Mouse (Mus musculus) cerebellum, adult (tissue): Measurements from ENCODE around the gene Tuba1c.
"Not testable (repeated sequence)": the region's sequence is repeated elsewhere in the genome, so short reads cannot be mapped to it uniquely, and the experiment has no call there.

Source experiments
- ATAC-seq: cut with Nextera tagmentation; 2 replicates; pipeline ENCODE4 v1.9.2; 2017; ENCODE audit warnings: mild to moderate bottlenecking, moderate library complexity, mixed read lengths; ENCODE audit not compliant: insufficient number of reproducible peaks, low FRiP score, low TSS enrichment

The Tuba1c gene

DNA sequence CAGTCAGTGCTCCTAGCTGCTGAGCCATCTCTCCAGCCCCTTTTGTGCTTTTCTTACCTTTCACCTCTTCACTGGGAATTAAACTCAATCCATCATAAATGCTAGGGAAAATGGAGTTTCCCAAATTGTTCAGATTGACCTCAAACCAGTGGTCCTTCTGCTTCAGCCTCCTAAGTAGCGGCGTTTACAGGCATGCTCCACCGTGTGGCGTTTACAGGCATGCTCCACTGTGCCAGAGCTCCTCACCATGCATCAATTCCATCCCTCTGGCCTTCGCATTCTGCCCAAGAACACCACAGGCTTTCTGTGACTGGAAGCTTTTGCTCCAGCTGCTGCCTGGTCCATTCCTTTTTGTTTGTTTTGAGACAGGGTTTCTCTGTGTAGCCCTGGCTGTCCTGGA is 2.6 kb upstream of the Tuba1c start:
- no peak for ATAC-seq

DNA sequence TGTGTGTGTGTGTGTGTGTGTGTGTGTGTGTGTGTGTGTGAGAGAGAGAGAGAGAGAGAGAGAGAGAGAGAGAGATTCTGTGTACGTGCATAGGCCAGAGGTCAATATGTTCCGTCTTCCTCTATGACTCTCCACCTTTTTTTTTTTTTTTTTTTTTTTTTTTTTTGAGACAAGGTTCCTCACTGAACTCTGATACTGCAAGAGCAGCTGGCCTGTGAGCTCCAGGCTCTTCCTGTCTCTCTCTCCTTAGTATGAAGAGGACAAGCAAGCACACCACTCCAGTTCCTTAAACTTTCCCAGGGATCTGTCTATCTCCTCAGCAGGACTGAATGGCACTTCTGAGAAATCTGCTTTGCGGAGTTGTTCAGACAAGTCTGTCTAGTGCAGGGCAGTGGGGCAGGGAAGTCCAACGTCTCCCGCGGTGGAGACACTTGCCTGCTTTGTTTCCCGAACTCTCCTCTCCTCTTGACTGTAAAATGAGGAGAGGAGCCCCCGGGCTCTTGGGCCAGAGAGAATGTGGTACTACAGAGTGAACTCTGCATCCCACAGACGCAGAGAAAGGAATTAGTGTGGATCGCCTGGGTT is 725 bp upstream of the Tuba1c start:
- ATAC-seq, result no peak

DNA sequence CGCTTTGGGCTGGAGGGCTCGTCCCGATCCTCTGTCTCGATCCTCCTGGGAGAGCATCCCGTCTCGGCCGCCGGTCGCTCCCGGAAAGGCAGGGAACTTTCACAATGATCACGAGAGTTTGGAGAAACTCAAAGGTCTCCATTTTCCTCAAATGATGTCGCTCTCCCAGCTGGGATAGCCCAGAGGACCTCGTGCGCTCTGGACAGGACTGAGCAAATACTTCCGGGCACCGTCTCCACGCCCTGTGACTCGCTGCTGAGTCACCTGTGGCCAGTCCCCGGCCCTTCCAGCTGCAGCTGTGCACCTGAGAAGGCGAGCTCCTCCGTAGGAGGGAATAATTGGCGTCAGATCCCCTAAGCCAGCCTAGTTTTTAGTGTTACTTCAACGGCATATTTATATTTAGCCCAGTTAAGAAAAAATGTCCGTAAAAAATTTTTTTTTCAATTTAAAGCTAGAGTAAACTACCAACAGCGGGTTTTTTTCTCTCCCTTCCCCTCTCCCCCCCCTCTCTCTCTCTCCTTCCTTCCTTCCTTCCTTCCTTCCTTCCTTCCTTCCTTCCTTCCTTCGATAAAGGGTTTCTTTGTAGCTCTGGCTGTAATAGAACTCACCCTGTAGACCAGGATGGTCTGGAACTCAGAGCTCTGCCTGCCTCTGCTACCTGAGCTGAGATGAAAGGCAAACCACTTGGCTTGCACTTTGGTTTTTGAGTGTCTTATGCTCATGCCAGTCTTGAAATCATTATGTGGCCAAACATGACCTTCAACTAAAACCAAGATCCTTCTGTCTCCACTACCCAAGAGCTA is 1.1 kb downstream of the Tuba1c start:
- no peak for ATAC-seq

DNA sequence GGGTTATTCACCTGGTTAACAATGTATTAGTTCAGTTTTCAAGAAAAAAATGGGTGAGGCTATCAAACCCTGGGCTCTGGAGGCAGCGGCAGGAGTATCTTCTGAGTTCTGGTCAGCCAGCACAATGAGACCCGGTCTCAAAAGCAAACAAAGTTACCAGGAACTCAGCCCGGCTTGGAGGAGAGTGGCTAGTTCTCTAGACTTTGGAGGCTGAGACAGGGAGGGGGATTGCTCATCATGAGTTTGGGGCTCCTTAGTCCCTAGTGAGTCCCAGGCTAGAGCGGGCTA is 1.6 kb downstream of the Tuba1c start:
- no peak for ATAC-seq

DNA sequence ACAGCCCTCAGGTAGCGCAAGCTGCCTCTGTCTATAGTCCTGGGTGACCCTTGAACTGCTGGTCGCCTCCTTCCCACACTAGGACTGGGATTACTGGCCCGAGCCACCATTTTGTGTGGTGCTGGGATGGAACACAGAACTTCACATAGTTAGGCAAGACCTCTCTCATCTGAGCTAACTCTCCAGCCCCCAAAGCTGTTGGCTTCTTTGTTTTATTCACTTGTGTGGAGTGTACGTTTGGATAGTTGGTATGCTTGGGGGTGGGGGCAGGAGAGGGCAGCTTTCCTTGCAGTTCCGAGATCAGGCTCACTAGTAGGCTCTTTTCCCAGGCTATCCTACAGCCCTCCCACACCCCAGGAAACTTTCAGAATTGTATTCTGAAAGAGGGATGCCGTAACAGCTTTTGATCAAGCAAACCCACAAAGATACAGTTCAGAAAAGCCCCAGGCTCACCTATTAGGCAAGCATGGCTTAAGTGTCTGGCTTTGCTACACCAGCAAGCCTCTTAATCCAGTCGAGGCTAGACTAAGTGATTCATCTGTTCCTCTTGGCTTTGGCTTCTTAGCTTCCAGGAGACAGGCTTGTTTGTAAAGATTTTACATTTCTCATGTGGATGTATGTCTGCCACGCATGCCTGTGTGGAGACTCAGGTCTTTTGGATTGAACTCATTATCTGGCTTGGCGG is 2.5 kb downstream of the Tuba1c start:
- ATAC-seq, result no peak

DNA sequence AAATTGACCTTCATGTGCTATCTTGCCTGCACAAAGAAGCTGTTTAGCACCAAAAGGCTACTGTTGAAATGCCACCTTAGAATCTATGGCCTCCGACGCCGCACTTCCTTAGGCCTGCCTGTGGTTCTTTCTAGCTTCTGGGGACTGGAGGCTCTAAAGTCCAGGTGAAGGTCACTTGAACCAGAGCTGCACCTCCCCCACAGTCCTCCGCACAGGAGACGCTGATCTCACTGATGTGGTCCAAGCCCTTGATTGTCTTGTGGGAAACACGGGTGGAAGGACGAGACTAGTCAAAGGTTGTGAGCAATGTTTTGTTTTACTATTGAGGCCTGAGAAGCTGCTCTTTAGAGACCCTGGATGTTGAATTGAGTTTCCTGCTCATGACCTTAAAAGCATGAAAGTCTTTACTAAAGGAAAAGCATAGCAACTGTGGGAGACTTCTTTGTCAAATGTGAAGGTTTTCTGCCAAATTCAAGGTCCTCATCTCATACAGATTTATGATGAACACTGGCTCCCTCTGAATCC is 3.1 kb downstream of the Tuba1c start:
- no peak for ATAC-seq

DNA sequence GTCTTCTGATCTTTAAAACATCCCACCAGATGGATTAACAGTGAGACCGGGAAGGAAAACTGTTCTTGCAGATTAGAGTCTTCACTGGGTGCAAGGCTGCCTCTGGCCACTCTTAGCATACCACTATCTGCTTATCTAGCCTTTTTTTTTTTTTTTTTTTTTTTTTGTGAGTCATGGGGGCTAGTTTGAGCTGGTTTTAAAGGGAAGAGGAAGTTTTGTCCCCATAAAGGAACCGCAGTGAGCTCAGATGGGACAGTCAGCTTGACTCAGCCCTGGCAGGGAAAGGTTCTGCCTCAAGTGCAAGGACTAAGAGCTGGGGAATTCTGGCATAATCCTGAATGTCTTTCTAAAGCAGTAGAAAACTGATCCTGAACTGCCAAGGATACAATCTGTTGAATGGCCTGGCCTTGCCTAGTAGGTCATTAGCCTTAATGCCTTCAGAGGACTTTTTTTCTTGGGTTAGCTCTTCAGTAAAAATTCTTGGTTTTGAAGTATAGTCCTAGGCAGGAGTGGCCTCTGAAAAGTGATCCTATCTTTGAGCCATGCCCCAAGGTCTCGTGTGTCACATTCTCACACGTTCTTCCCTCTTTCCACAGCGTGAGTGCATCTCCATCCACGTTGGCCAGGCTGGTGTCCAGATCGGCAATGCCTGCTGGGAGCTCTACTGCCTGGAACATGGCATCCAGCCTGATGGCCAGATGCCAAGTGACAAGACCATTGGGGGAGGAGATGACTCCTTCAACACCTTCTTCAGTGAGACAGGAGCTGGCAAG is 4.0 kb downstream of the Tuba1c start:
- no peak for ATAC-seq

DNA sequence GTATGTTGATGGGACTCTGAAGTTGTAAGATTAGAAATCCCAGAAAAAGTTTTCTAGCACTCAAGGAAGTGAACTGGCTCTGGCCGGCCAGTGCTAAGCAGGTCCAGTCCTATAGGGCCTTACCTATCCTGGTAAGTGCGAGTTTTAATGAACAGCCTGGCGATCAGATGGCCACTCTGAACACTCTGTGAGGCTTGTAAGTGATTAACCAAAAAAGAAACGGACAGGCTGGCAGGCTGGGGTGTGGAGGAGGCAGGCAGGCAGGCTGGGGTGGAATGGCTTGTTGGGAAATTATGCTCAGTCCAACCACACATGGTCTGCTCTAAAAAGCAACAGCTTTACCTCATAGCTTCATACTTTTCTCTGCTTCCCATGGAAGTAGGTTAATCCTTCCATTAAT is 5.7 kb downstream of the Tuba1c start:
- no peak for ATAC-seq

DNA sequence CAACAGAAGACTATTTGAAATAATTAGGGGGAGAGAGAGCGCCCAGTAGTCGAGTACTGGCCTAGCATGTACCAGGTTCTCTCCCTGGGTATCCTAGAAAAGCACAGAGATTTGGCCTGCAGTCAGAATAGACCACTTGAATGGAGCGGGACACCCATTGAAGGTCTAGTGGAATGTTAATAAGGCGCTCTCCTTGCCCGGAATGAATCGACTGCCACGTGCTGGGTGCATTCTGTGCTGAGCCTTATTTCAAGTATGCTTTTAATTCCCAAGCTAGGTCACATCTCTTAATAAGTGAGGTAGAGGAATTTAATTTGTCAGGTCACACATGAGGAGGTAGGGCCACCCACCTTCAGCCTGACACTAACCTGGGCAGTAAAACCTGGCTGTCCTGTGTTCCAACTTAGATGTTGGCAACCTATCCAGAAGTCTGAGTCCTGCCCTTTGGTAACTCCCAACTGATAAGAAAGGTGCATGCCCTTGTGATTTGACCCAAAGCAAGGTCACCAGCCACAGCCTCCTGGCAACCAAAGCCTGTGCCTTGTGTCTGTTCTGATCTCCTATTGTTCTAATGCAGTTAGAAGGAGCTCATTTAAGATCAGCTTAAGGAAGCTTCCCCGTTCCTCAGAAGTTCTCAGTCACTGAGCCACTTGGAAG is 6.7 kb downstream of the Tuba1c start:
- ATAC-seq, result no peak

DNA sequence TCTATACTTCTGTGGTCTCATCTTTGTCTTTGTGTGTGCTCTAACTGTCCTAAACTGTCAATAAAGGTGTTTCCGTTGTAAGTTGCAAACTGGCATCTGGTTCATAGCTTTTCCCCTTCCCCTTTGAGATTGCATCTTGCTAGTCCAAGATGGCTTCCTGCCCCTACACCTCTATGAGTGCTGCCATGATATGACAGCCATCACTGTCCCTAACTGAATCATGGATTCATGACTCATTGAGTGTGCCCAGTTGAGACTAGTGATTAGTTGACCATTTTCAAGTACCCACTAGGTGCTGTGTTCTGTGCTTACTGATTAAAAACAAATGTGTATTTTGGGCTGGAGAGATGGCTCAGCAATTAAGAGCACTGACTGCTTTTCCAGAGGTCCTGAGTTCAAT is 8.3 kb downstream of the Tuba1c start:
- ATAC-seq, result no peak

DNA sequence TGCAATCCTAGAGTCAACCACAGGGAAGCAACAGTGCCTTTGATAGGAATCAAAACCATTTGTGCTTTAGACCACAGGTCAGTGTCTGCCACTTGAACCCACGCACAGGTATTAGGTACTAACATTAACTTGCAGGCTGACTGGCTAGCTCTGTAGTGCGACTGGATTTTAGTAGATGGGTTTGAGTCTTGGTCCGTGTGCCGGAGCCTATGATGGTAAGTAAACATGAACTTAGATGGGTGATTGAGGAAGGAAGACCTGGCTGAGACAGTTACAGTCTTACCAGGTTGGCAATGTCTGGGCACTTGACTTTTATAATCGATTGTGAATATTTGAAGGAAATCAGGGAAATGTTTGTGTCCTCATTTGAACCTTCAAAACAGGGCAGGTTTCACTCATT is 9.1 kb downstream of the Tuba1c start:
- ATAC-seq, result no peak

DNA sequence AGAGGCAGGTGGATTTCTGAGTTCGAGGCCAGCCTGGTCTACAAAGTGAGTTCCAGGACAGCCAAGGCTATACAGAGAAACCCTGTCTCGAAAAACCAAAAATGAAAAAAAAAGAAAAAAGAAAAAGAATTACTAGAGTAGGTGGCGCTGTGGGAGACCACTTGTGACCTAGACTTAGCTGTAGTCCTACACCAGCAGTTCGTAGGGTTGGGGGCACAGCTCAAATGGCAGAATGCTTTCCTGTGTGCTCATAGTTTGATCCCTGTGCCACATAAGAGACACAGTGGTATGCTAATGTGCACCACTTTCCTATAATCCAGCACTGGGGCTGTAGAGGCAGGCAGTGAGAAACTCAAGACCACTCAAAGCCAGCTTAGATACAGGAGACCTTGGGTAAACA is 9.6 kb downstream of the Tuba1c start:
- ATAC-seq, result no peak

DNA sequence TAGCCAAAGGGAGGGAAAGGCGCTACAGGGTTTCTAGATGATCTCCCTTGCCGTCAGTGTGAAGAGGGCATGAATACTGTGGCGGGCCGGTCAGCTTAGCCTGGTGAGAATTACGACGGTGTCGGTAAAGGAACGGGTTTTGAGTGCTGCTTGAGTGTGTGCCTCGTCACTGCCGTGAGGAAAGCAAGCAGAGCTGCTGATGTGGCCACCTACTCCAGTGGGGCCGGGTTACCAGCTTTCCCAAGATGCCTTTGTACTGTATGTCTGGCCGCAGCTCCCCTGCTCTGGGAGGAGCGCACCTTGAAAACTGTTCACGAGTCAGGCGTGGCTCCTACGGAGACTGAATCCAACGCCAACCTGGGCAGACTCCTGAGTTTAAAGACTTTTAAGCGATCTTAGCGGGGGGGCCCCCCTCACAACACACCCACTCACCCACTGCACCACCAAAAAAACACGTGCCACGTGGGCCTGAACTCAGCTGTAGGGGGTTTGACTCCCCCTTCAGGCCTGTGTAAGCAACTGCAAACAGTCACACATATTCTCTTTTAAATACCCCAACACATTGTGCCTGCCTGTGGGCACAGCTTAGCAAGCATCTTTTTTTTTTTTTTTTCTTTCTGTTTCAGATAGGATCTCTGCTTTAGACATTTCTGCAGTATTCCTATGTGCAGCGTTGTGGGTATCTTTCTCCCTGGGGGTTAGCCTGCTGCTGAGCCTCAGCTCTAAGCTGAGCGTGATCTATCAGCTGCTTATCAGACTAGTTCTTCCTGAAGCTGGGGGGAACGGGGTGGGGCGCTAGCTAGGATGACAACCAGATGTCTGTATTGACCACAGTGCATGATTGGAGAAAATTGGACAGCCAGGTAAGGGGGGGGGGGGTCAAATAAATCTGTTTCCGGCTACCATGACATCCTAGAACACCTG is 10.6 kb downstream of the Tuba1c start:
- no peak for ATAC-seq

DNA sequence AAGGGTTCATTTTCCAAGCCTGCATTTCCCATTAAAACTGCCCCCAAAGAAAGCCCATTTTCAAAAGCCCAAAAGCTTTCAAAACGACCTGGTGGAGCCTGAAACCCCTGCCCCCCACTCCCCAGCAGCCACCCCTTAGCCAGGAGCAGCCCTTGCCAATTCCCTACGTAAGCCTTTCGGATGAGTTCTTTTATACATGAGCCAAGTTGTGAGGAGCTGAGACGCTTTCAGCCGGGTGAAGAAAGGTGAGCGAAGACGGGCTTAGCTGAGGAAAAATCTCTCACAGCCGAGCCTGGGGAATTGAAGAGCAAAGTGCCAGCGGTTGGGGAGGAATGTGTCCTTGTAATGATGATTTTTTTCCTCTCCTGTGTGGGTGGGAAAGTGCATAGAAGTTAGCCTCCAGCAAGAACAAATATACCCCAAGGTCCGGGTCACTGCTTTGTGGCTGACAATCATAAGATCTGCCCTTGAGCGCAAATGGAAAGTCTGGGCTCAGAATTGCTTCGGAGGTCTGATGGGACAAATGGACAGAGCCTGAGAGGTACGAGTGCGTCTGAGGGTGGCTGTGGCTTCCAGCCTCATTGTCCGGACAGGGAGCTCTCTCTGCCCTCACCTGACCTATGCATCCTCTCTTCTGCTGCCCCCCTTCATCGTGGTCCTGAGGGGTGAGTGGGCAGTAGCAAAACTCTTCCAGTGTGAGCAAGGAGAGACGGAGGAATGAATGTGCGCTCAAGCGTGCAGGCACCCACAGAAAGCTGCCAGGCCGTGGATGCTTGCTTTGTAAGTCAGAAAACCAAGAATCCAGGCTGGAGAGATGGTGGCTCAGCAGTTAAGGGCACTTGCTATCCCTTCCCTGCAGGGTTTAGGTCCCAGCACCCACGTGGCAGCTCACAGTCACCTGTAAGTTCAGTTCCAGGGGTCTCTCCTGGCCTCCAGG is 11.5 kb downstream of the Tuba1c start:
- ATAC-seq, result no peak

DNA sequence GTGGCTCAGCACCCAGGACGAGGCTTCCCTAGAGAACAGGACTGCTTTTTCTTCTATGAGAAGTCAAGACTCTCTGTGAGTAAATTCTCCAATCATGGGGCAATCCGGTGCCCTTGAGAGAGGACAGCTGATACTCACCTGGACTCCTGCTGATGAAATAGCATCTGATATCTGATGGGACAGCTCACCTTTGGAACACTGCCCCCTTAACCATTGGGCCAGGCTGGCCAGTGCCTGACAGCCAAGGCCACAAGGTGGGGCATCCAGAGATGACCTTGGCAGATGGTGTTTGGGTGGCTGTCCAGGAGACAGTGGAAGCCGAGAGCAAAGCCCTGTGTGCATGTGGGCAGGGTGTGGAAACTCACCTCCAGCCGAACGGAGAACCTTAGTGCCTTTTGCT is 12.6 kb downstream of the Tuba1c start:
- no peak for ATAC-seq

DNA sequence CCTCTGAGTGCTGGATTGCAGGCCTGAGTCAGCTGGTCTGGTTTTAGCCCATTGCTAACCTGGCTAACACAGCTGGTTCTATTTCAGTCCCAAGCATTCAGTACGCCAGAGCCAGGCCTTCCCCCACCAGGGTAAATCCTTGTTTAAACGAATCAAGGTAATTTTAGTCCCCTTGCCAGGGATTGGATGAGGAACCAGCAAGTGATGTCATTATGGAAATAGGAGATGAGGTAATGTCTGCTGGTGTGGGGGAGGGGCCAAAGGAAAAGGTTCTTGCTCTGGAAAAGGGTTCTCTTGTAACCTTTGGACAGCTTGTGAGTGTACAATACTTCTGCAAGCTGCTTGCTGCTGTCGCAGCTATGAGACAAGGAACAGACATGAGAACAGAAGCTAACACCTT is 15.2 kb downstream of the Tuba1c start:
- ATAC-seq, result no peak

DNA sequence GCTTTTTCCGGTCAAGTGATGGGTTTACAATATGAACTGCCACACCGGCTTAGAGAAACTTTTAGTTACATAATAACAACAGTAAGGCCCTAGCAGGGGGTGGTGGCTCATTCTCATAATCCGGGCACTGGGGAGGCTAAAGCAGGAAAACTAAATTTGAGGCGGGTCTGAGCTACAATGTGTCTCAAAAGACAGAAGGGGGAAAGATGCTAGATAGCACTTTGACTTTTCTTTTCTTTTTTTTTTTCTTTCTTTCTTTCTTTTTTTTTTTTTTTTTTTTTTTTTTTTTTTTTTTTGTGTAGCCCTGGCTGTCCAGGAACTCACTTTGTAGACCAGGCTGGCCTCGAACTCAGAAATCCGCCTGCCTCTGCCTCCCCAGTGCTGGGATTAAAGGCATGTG is 16.0 kb downstream of the Tuba1c start:
- not testable (repeated sequence) for ATAC-seq

DNA sequence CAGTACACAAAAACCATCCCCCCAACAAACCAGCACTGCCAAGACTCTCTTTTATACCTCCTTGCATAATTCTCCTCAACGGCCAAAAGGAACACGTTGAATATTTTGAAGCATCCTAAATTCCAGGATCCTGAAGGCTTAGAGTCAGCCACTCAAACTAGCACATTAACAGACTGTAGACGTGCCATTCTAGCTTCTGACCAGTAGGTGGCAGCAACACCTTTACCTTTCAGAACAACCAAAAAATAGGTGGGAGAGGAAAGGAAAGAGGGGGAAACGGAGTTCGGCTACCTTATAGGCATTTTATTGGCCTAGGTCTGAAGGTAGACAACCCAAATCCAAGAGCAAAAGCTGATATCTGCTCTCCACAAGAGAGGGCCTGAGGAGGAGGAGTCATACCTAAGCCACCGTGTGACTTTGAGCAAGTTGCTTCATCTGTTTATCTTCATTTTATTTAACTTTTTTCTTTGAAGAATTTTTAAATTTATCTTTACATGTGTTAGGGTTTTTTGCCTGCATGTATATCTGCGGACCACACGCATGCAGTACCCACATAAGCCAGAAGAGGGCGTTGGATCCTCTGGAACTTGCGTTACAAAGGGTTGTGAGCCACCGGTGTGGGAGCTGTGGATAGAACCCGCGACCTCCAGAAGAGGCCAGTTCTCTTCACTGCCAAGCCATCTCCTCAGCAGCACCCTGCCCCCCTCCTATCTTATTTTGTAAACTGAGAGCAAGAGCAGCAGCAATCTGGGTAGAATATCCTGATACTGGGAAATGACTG is 20.0 kb downstream of the Tuba1c start:
- no peak for ATAC-seq
